Mouse (Mus musculus) stomach, postnatal 0 days (tissue): Measurements from ENCODE around the gene Prm1.

Source experiments
- CTCF ChIP-seq: IDR thresholded peaks from 2 replicates; pipeline ENCODE4 v1.5.1; 2016; ENCODE audit warnings: antibody characterized with exemption, low read depth, mild to moderate bottlenecking, moderate library complexity
- EP300 ChIP-seq: optimal IDR thresholded peaks from 2 replicates; pipeline ENCODE3; 2016; ENCODE audit warnings: antibody characterized with exemption

GRCm38 (mm10) chr16:10774726-10775125, 30.9 kb downstream of the Prm1 start:
- TF ChIP-seq CTCF (no peak), EP300 (no peak)
